Mouse (Mus musculus) cerebellum, adult 2 months (tissue): Measurements from ENCODE around the gene Atg7. TPM values are rescaled to one million over a fixed set of nuclear protein-coding genes. Genes with fewer than 3 reads are reported as not detected.
A peak's percentile ranks its signal among the peaks of the same experiment; 100 is the strongest.

ENCODE experiments used
- DNase-seq, 2 experiments: peaks; one replicate each; pipeline ENCODE4 v3.0.0; 2021
- H3K27ac ChIP-seq: fragments of 200-500 bp; 2 replicates; pipeline ENCODE4 v1.5.1; 2012; ENCODE audit warnings: low read length, control low read depth, inconsistent platforms; ENCODE audit not compliant: insufficient read depth
- H3K27me3 ChIP-seq: fragments of 200-500 bp; 2 replicates; pipeline ENCODE4 v1.6.1; 2012; ENCODE audit warnings: inconsistent platforms, mild to moderate bottlenecking, low read length, moderate library complexity; ENCODE audit not compliant: control insufficient read depth, insufficient read depth
- H3K4me1 ChIP-seq: fragments of 200-500 bp; 2 replicates; pipeline ENCODE4 v1.6.1; 2011; ENCODE audit warnings: low read length; ENCODE audit not compliant: control insufficient read depth, insufficient read depth
- H3K4me3 ChIP-seq: fragments of 200-500 bp; replicated peaks from 2 replicates; pipeline ENCODE3; 2011; ENCODE audit warnings: mild to moderate bottlenecking, low read depth, low read length, control low read depth; ENCODE audit not compliant: insufficient read depth
- CTCF ChIP-seq: fragments of 200-500 bp; IDR thresholded peaks from 2 replicates; pipeline ENCODE4 v1.5.1; 2011; ENCODE audit warnings: low read depth, mild to moderate bottlenecking, control low read depth, low read length, moderate library complexity, borderline replicate concordance; ENCODE audit not compliant: insufficient read depth
- POLR2A ChIP-seq: fragments of 200-500 bp; IDR thresholded peaks from 2 replicates; pipeline ENCODE4 v1.6.1; 2011; ENCODE audit warnings: low read length, control low read depth, borderline replicate concordance; ENCODE audit not compliant: insufficient read depth
- WGBS: fragments of 180-500 bp; shearing (Covaris S2); methylation state at CpG from one replicate; pipeline ENCODE4 v1.1.7; 2018; 5-methylcytosine and 5-hydroxymethylcytosine counted together
- polyA plus RNA-seq: library from polyadenylated mRNA; depleted of rRNA; stranded (reverse); fragments of >200 nt; gene quantifications from 2 replicates; pipeline ENCODE4 v1.2.3, GENCODE M21; 2012

Atg7 gene
- polyA plus RNA-seq, 1 experiment, result 22.2 TPM

DNA sequence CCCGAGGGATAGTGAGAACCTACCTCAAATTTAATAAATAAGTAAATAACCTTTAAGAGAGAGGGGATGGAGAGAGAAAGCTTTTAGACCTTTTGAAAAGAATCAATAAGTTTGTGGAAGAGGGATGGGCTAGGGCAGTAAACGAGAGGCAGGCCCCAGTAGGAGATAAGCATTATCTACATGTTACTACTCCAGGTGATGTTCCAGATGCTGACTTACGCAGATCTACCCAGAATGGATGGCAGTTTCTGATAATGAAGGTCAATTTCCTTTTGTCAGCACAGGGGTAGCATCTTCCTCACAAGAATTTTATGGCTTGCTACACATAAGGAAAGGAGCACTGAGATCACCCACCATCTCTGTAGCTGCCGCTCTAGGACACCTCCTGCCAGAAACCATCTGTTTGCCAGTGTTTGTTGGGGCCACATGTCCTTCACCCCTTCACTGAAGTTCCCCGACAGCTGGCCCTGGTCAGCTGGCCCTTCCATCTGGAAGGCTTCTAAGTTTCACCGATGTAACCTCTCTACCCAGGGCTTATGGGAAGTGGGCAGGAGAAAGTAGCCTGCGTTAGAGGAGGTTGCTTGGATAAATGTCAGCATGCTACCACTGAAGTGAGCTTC, 152.9 kb downstream of the Atg7 start:
- no peaks in the 10 kb centered on the region for H3K27me3 ChIP-seq
- H3K4me3 ChIP-seq, result no peak overlapping the region
- no peak for DNase-seq
- WGBS, result 79% methylated on average over 7 of the region's 7 CpGs
- peaks cover 8% of the 10 kb centered on the region for H3K4me1 ChIP-seq
- H3K27ac ChIP-seq, result no peak overlapping the region
- TF ChIP-seq CTCF (no peak), POLR2A (no peak)

DNA sequence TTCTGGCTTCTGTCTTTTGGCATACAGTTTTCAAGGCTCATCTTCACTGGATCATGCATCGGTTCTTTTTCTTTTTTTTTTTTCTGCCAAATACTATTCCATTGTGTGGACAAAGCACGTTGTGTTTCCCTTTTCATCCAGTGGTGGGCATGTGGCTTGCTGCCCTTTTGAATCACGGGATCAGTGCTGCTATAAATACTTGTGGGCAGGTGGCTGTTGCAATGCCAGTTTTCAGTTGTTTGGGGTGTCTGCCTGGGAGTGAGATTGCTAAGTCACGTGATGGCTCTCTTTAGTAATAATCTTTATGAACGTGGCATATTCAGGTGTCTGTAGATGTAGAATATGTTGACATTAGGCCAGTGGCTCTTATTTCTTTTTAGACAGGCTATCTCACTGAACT, 155.0 kb downstream of the Atg7 start:
- Histone ChIP-seq H3K27me3 (no peaks in the 10 kb centered on the region), H3K27ac (no peak overlapping the region)
- 25% methylated on average over 5 of the region's 5 CpGs for WGBS

GRCm38 (mm10) chr6:114798715-114799114, 155.8 kb downstream of the Atg7 start:
- DNase-seq, result no peak
- Histone ChIP-seq H3K27ac (no peak overlapping the region), H3K4me3 (no peak overlapping the region), H3K27me3 (no peaks in the 10 kb centered on the region), H3K4me1 (peaks cover 8% of the 10 kb centered on the region)
- WGBS, result 55% methylated on average over 4 of the region's 4 CpGs
- TF ChIP-seq CTCF, result no peak
- no peak for TF ChIP-seq POLR2A

More for the DNA sequence above, 155.0 kb downstream of the Atg7 start:
- Histone ChIP-seq H3K4me3 (no peak overlapping the region), H3K4me1 (peaks cover 8% of the 10 kb centered on the region)
- DNase-seq, result no peak
- no peak for TF ChIP-seq CTCF
- TF ChIP-seq POLR2A, result no peak

DNA sequence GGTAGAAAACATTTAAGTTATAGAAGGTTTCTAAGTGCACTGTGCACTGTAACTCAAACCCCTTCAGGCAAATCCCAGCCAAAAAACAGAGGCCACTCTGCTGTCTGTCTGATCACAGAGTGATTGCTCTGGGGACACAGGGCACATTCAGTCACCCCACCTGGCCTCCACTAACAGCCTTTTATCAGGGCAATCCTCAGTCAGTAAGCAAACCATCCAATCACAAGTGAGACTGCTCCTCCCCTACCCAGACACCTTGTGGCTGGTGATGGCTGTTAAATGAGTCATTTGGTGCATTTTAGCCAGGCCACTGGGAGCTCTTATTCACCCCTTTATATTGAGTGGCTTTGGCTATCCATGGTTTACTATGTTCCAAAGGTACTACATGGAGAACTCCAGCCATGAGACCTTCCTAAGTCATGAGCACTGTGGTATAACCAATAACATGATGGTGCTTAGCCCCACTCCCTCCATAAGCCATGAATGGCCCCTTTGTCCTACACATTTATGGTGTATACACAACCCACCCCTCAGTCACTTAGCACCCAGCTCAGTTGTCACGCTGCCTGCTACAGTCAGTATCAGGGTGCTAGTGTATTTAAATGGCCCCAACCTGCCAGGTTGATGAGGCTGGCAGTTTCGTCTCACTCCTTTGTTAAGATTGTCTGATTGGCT, 157.5 kb downstream of the Atg7 start:
- H3K4me3 ChIP-seq, result no peak overlapping the region
- TF ChIP-seq POLR2A (no peak), CTCF (no peak)
- no peaks in the 10 kb centered on the region for H3K27me3 ChIP-seq
- DNase-seq, result no peak
- H3K27ac ChIP-seq, result no peak overlapping the region
- peaks cover 8% of the 10 kb centered on the region for H3K4me1 ChIP-seq
- 97% methylated on average over 2 of the region's 2 CpGs for WGBS

- Histone ChIP-seq H3K4me3 (no peak overlapping the region), H3K4me1 (no peaks in the 10 kb centered on the region), H3K27me3 (no peaks in the 10 kb centered on the region), H3K27ac (no peak overlapping the region)
- DNase-seq, result peak in 1 of 2 experiments; percentile 7
- 67% methylated on average over 8 of the region's 8 CpGs for WGBS
- no peak for TF ChIP-seq POLR2A
- TF ChIP-seq CTCF, result no peak
Measured at GRCm38 (mm10) chr6:114803915-114804535, 161.1 kb downstream of the Atg7 start.

DNA sequence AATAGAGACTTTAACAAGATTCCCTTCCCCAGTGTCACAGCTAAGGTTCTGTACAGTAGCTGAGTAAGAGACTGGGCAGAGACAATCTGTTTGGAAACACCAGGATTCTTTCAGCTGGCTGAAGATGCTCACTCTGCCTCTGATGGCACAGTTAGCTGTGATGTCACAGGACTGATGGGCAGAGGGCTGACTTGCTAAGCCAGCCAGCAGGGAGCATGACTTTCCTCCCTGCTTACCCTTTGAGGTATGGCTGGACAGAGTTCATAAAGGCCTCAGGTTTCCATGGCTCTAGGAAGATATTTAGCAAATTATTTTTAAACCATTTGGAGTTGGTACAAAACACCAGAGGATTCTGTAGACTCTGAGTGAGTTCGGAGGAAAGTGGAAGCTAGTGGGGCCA, 162.0 kb downstream of the Atg7 start:
- Histone ChIP-seq H3K4me3 (no peak overlapping the region), H3K4me1 (no peaks in the 10 kb centered on the region), H3K27ac (no peak overlapping the region), H3K27me3 (no peaks in the 10 kb centered on the region)
- 47% methylated on average over 1 of the region's 1 CpGs for WGBS
- no peak for DNase-seq
- TF ChIP-seq POLR2A (no peak), CTCF (no peak)

DNA sequence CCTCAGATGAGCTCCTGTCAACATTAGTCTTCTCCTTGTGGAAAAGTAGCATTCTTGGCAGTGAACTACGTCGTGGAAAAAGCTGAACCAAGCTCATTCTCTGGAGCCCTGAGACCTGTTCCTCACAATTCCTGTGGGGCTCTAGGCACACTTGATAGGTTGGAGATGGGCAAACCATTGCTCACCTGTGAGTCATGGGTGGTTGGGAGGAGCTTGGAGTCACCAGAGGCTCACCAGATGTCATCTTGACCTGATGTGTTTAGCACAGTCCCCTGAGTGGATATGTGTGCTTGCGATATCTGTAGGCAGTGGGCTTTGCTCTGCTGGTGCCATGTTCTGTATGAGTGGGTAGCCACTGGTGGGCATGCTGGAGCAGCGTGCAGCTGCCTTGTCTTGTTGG, 163.0 kb downstream of the Atg7 start:
- Histone ChIP-seq H3K27me3 (no peaks in the 10 kb centered on the region), H3K27ac (no peak overlapping the region), H3K4me1 (no peaks in the 10 kb centered on the region), H3K4me3 (no peak overlapping the region)
- 92% methylated on average over 4 of the region's 4 CpGs for WGBS
- DNase-seq, result no peak
- TF ChIP-seq POLR2A (no peak), CTCF (no peak)

GRCm38 (mm10) chr6:114807474-114807873, 164.6 kb downstream of the Atg7 start:
- Histone ChIP-seq H3K4me3 (no peak overlapping the region), H3K27ac (no peak overlapping the region), H3K27me3 (no peaks in the 10 kb centered on the region), H3K4me1 (no peaks in the 10 kb centered on the region; the same call in 1 of the 2 replicates)
- TF ChIP-seq POLR2A, result no peak
- no peak for TF ChIP-seq CTCF
- no peak for DNase-seq
- WGBS, result 89% methylated on average over 3 of the region's 3 CpGs
